Mouse (Mus musculus) heart, postnatal 36 days (tissue): ENCODE measurements at regions not wholly inside any gene's neighbourhood (a gene's known extent, or its start where the extent isn't known, plus 50 kb on each side); places are given as distances from the start of the nearest gene placed in this dataset.

ENCODE experiments used
- DNase-seq, 2 experiments: peaks; one replicate each; pipeline ENCODE4 v3.0.0; 2021 to 2022
- intact Hi-C: fragments of 180-260 bp; cut with DNase I; formaldehyde crosslinking; loops from one replicate; pipeline ENCODE4 v1.15.1; 2025

- intact Hi-C loops = no loop called here
- DNase-seq = no peak
Measured at GRCm38 (mm10) chrX:162241291-162241690, 81.8 kb upstream of the Nhs start.

- no peak for DNase-seq
- intact Hi-C loops = no loop called here
Measured at GRCm38 (mm10) chrX:162235552-162235951, 76.0 kb upstream of the Nhs start.

- no peak for DNase-seq
- intact Hi-C loops = no loop called here
Measured at GRCm38 (mm10) chrX:162210848-162211247, 51.3 kb upstream of the Nhs start.
